Mouse (Mus musculus) midbrain, embryonic 16.5 days (tissue): ENCODE measurements around the gene Ccna1. TPM values are rescaled to one million over a fixed set of nuclear protein-coding genes. Genes with fewer than 3 reads are reported as not detected.

Experiments used
- ATAC-seq: fragments of 200-750 bp; cut with Nextera tagmentation; 2 replicates; pipeline ENCODE4 v1.8.0; 2017; ENCODE audit warnings: moderate TSS enrichment
- H3K27ac ChIP-seq: fragments of 300-500 bp; sonication (generic); 2 replicates; pipeline ENCODE4 v1.5.1; 2014; ENCODE audit warnings: mild to moderate bottlenecking, low read length, mixed read lengths
- H3K27me3 ChIP-seq: fragments of 300-500 bp; sonication (generic); 2 replicates; pipeline ENCODE4 v1.6.1; 2014; ENCODE audit warnings: low read depth, low read length, mixed read lengths; ENCODE audit not compliant: control insufficient read depth, insufficient read depth
- H3K36me3 ChIP-seq: fragments of 300-500 bp; sonication (generic); 2 replicates; pipeline ENCODE4 v1.6.1; 2014; ENCODE audit warnings: mild to moderate bottlenecking, low read length, moderate library complexity, mixed read lengths; ENCODE audit not compliant: control insufficient read depth, insufficient read depth
- H3K4me1 ChIP-seq: fragments of 300-500 bp; sonication (generic); 2 replicates; pipeline ENCODE4 v1.6.1; 2014; ENCODE audit warnings: mild to moderate bottlenecking, low read length, mixed read lengths; ENCODE audit not compliant: control insufficient read depth, insufficient read depth
- H3K4me2 ChIP-seq: fragments of 300-500 bp; sonication (generic); 2 replicates; pipeline ENCODE4 v1.6.1; 2014; ENCODE audit warnings: mild to moderate bottlenecking, low read length, mixed read lengths
- H3K4me3 ChIP-seq: fragments of 300-500 bp; sonication (generic); 2 replicates; pipeline ENCODE4 v1.5.1; 2014; ENCODE audit warnings: low read depth, mild to moderate bottlenecking, low read length, moderate library complexity, mixed read lengths
- H3K9ac ChIP-seq: fragments of 300-500 bp; sonication (generic); 2 replicates; pipeline ENCODE4 v1.6.1; 2014; ENCODE audit warnings: low read depth, low read length, mixed read lengths
- H3K9me3 ChIP-seq: fragments of 300-500 bp; sonication (generic); replicated peaks from 2 replicates; pipeline ENCODE4 v1.6.1; 2014; ENCODE audit warnings: mild to moderate bottlenecking, low read length, mixed read lengths; ENCODE audit not compliant: control insufficient read depth, poor library complexity, severe bottlenecking
- WGBS: fragments of 180-500 bp; shearing (Covaris S2); extraction: QIAGEN DNeasy Blood & Tissue Kit; methylation state at CpG from one replicate; pipeline ENCODE4 v1.1.7; 2014; 5-methylcytosine and 5-hydroxymethylcytosine counted together
- polyA plus RNA-seq: library from polyadenylated mRNA; unstranded; fragments of >200 nt; fragmentation: Nextera tagmentation; extraction: Ambion mirVana; gene quantifications from 2 replicates; pipeline ENCODE4 v1.2.1, GENCODE M21; 2015

Gene Ccna1
- polyA plus RNA-seq, 1 experiment from 2014 or later, result 1.8 TPM

DNA sequence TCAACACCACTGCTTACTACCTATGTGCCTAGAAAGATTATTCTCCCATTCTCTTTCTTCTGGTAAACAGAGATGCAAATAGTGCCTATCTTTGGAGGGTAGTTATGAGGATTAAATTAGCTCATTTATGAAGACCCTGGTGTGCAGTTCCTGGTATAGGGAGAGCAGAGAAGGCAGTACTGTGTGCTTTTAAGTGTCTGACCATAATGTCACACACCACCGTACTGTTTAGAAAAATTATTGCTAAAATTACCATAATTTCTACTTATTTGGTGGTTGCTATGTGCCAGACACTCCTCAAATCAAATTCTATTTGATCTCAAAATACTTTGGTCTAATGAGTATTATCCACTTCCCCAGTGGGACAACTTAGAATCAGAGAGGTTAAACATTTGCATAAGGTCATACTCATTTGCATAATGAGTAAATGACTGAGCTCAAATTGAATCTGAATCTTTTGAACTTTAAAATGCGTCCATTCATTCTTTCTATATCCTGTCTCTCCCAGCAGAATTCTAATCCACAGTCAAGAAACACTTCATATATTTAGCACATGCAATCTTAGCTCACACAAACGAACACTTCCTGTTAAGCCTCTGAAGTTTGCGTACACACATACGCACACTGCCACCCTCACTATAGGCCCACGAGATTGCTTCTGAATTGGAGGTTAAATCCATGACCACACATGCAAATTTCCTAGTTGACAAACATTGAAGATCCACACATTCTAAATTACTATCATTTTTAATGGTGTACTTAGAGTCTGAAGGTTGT, 46.1 kb downstream of the Ccna1 start:
- ATAC-seq, result peak; percentile 54; the same call in 1 of the 2 replicates
- 31% methylated on average over 6 of the region's 6 CpGs for WGBS

DNA sequence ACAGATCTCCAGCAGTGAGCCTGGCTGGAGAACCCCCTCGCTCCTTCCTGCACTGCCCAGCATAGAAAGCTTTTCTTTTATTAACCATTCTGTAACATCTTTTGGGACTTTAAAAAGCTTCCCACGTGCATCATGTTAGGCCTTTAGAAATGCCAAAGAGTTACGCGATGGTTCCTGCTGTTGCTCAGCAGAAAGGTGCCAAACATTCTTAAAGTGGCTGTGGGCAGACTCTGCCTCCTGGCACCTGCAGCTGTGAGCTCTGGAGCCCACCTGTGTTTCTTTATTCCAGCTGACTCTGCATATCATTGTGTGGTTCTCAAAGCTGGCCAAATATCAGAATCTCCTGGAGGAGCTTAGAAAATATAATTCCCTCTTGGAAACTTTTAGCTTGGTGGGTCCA, 51.3 kb downstream of the Ccna1 start:
- Histone ChIP-seq H3K36me3 (no peaks in the 10 kb centered on the region), H3K4me3 (no peak overlapping the region), H3K9me3 (no peaks in the 10 kb centered on the region), H3K27me3 (no peaks in the 10 kb centered on the region), H3K4me2 (no peak overlapping the region), H3K27ac (no peak overlapping the region), H3K9ac (no peak overlapping the region), H3K4me1 (no peaks in the 10 kb centered on the region)
- WGBS, result 65% methylated on average over 4 of the region's 4 CpGs
- no peak for ATAC-seq

More for the DNA sequence above, 46.1 kb downstream of the Ccna1 start:
- Histone ChIP-seq H3K4me2 (no peak overlapping the region), H3K9me3 (no peaks in the 10 kb centered on the region), H3K27ac (no peak overlapping the region), H3K9ac (no peak overlapping the region), H3K36me3 (no peaks in the 10 kb centered on the region), H3K4me3 (no peak overlapping the region), H3K4me1 (no peaks in the 10 kb centered on the region), H3K27me3 (no peaks in the 10 kb centered on the region)

DNA sequence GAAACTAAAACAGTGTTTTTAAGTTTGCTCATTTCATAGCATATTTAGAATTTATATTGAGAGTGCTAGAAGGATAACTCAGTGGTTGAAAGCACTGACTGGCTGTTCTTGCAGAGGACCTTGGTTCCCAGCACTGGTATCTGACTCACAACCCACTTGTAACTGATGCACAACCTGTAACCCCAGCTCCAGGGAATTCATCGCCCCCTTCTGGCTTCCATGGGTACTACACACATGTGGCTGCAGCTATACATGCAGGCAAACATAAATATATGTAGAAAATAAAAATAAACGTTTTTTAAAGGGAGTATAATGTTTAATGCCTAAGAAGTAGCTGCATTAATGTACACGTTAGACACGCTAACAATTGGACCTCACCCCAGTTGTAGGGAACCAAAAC, 53.6 kb downstream of the Ccna1 start:
- Histone ChIP-seq H3K4me3 (no peak overlapping the region), H3K27me3 (no peaks in the 10 kb centered on the region), H3K4me1 (no peaks in the 10 kb centered on the region), H3K9ac (no peak overlapping the region), H3K36me3 (no peaks in the 10 kb centered on the region), H3K4me2 (no peak overlapping the region), H3K9me3 (no peaks in the 10 kb centered on the region), H3K27ac (no peak overlapping the region)
- WGBS, result 74% methylated on average over 4 of the region's 4 CpGs
- no peak for ATAC-seq

Other genes starting within 250 kb of the Ccna1 start
- gene Rfxap, start 247.7 kb downstream of the Ccna1 start, polyA plus RNA-seq, result 42.2 and 42.3 TPM in 2 replicates
- gene Sertm1, start 139.6 kb downstream of the Ccna1 start, polyA plus RNA-seq, result 1.5 and 1.9 TPM in 2 replicates
- gene Spg20, start 56.6 kb upstream of the Ccna1 start, polyA plus RNA-seq, result 13.3 and 14.6 TPM in 2 replicates
- gene Ccdc169, start 81.8 kb upstream of the Ccna1 start, polyA plus RNA-seq, result 0.10 TPM in 1 of 2 replicates, not detected in the other
- gene Sohlh2, start 126.5 kb upstream of the Ccna1 start, polyA plus RNA-seq, result not detected in 2 replicates
- gene Dclk1, start 186.9 kb upstream of the Ccna1 start, polyA plus RNA-seq, result 293 and 328 TPM in 2 replicates